Mouse (Mus musculus) CD4-positive helper T cell, adult 2 months (primary cell): ENCODE data around the gene Hoxa11.

Source experiments
- DNase-seq: peaks from one replicate; pipeline ENCODE4 v3.0.0-alpha.2; 2012; ENCODE audit warnings: low read depth, missing footprints, low spot score

The Hoxa11 gene

GRCm38 (mm10) chr6:52247766-52248637 lies 2.4 kb upstream of the Hoxa11 start:
- no peak for DNase-seq

GRCm38 (mm10) chr6:52246916-52247315 lies 1.3 kb upstream of the Hoxa11 start:
- DNase-seq, result no peak

GRCm38 (mm10) chr6:52246403-52246803 lies 793 bp upstream of the Hoxa11 start:
- DNase-seq, result no peak

- no peak for DNase-seq
These were observed 412 bp downstream of the Hoxa11 start for GRCm38 (mm10) chr6:52245040-52245756.

GRCm38 (mm10) chr6:52244471-52245039 lies 1.1 kb downstream of the Hoxa11 start:
- no peak for DNase-seq

GRCm38 (mm10) chr6:52243681-52244121 lies 1.9 kb downstream of the Hoxa11 start:
- no peak for DNase-seq

- DNase-seq, result no peak
These were observed 2.7 kb downstream of the Hoxa11 start for GRCm38 (mm10) chr6:52242801-52243332.

- DNase-seq, result no peak
These were observed 4.5 kb downstream of the Hoxa11 start for GRCm38 (mm10) chr6:52241001-52241621.

GRCm38 (mm10) chr6:52240389-52241000 lies 5.1 kb downstream of the Hoxa11 start, which contains the start of gene Hoxa10:
Gene Hoxa10 (minus strand): TSS chr6:52240854.
- DNase-seq, result peak; percentile 79

GRCm38 (mm10) chr6:52239625-52240388 lies 5.8 kb downstream of the Hoxa11 start:
- no peak for DNase-seq

- DNase-seq, result no peak
These were observed 6.6 kb downstream of the Hoxa11 start for GRCm38 (mm10) chr6:52238976-52239375.

- DNase-seq, result no peak
These were observed 7.5 kb downstream of the Hoxa11 start for GRCm38 (mm10) chr6:52238155-52238545.

- DNase-seq, result no peak
These were observed 8.1 kb downstream of the Hoxa11 start for GRCm38 (mm10) chr6:52237346-52238154.

GRCm38 (mm10) chr6:52236806-52237205 lies 8.8 kb downstream of the Hoxa11 start:
- no peak for DNase-seq

- DNase-seq, result no peak
These were observed 9.7 kb downstream of the Hoxa11 start for GRCm38 (mm10) chr6:52235866-52236265.

GRCm38 (mm10) chr6:52235267-52235666 lies 10.3 kb downstream of the Hoxa11 start:
- no peak for DNase-seq

- no peak for DNase-seq
These were observed 11.0 kb downstream of the Hoxa11 start for GRCm38 (mm10) chr6:52234428-52235140.

- DNase-seq, result no peak
These were observed 11.8 kb downstream of the Hoxa11 start for GRCm38 (mm10) chr6:52233546-52234427.
